Mouse (Mus musculus) brain, embryonic 14.5 days (tissue): ENCODE data around the gene Ghsr.

ENCODE experiments used
- CTCF ChIP-seq: fragments of 200-500 bp; IDR thresholded peaks from 2 replicates; pipeline ENCODE4 v1.5.1; 2012; ENCODE audit warnings: inconsistent platforms, mild to moderate bottlenecking, moderate library complexity, borderline replicate concordance; ENCODE audit not compliant: insufficient read depth, insufficient read length; ENCODE audit errors: extremely low read depth
- POLR2A ChIP-seq: fragments of 200-500 bp; IDR thresholded peaks from 2 replicates; pipeline ENCODE4 v1.6.1; 2012; ENCODE audit warnings: mild to moderate bottlenecking, inconsistent platforms, borderline replicate concordance; ENCODE audit not compliant: poor library complexity, insufficient read depth, insufficient read length, severe bottlenecking; ENCODE audit errors: extremely low read depth

DNA sequence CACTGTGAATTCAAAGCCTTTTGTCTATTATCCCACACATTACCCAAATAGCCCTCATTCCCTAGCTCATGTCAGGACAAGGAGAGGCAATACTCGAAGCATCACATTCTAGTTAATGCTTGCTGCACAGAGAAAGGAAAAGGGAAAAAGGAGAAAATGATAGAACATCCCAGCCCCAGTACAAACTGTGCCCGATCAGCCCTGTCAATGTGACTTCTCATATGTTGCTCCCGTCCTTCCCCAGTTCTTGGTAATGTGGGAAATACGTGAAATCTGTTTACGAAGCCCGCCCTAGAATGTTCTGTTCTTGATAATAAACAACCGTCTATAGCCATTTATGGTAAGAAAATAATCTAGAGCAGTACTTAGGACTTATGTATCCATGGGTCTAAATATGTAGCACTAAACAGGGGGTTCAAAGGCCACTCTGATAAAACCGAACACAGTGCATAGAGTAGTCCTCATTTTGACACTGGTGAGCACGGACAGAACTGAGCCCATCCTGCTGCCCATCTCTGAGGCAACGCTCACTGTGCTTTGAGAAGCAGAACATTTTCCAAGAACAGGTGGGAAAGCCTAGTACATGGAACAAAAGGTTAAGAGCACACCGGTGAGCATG, 53.0 kb downstream of the Ghsr start:
- no peak for TF ChIP-seq CTCF
- no peak for TF ChIP-seq POLR2A
